Mouse (Mus musculus) cerebellum, adult 11-12 months (tissue): Measurements from ENCODE around the gene Diexf.

ENCODE experiments used
- DNase-seq: peaks from one replicate; pipeline ENCODE4 v3.0.0; 2022

Diexf gene

DNA sequence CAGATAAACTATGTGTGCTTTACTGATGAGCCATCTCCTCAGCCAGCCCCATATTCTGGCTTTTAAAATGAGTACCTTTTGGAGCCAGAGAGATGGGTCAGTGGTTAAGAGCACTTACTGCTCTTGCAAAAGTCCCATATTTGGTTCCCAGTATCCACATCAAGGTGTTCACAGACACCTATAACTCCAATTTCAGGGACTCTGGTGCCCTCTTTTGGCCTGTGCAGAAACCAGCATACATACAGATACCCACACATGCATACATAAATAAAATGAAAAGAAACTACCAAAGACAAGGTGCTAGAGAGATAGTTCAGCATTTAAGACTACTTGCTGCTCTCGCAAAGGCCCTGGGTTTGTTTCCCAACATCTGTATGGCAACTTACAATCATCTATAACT lies 46.1 kb downstream of the Diexf start:
- DNase-seq: no peak

DNA sequence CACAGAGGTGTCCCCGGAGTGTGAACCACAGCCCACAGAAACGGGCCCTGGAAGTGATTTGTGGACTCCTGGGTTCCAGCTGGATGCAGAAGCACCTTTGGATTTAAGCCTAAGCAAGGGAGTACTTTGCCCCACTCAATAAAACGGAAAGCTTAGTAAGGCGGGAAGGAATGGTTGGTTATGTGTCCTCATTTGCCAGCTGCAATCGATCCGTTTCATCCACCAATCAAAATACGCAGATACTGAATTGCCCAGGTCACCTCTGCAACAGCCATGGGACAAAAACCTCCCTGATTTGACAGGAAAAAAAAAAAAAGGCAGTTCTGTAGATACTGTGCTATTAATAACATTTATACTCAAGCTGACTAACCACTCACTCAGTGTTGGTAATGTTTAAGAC lies 47.0 kb downstream of the Diexf start:
- no peak for DNase-seq

GRCm38 (mm10) chr1:193082311-193082921 lies 47.7 kb downstream of the Diexf start:
- DNase-seq: no peak

DNA sequence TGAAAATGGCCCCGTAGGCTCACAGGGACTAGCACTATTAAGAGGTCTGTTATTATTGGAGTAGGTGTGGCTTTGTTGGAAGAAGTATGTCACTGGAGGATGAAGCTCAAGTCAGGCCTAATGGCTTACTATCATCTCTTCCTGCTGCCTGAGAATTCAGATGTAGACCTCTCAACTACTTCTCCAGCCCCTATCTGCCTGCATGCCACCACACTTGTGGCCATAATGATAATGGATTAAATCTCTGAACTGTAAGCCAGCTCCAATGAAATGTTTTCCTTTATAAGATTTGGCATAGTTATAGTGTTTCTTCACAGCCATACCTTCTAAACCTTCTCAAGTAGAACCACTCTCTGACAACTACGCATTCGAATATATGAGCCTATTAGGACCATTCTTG lies 67.5 kb downstream of the Diexf start:
- DNase-seq: no peak

DNA sequence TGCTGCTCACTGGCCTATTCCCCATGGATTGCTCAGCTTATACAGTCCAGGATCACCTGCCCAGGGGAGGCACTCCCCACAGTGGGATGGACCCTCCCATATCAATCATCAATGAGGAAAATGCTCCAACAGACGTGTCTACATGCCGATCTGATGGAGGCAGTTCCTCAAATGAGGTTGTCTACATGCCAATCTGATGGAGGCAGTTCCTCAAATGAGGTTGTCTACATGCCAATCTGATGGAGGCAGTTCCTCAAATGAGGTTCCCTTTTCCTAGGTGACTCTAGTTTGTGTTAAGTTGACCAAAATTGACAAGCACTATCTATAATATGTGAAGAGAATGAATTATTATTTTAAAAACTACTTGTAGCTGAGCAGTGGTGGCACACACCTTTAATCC lies 69.9 kb downstream of the Diexf start:
- no peak for DNase-seq

GRCm38 (mm10) chr1:193059596-193059995 lies 70.5 kb downstream of the Diexf start:
- DNase-seq: no peak

GRCm38 (mm10) chr1:193054401-193054800 lies 75.7 kb downstream of the Diexf start:
- DNase-seq: no peak

DNA sequence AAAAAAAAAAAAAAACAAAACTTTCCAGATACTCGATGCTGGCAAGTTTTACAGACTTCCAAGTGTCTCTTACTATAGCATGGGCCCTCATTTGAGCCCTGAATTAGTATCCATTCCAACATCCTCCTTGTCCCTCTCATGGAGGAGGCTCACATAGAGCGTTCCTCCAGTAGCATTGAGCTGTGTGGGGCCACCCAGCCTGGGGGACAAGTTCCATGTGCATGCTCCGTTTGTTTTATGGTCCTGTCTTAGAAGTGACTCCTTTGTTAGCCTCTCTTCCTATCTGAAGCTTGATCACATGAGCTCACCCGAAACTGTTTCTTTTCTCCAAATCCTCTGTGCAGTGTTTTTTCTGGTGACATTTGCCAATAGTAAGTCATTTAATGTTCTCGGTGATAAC lies 77.0 kb downstream of the Diexf start:
- DNase-seq: no peak

DNA sequence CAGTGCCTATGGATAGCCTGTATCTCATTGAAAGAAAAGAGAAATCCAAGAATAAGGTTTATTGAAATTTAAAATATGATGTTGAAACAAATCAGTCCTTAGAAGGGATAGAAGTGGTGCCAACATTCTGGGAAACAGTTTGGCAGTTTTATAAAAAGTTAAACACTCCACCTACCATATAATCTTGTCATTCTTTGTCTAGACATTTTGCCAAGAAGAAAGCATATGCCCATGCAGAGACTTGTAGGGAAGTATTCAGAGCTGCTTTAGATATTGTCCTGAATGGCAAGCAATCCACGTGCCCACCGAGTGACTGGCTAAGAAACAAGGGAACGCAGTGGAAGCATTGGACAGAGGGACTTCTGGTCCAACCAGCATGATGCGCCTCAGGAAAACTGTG lies 82.5 kb downstream of the Diexf start:
- DNase-seq: no peak

DNA sequence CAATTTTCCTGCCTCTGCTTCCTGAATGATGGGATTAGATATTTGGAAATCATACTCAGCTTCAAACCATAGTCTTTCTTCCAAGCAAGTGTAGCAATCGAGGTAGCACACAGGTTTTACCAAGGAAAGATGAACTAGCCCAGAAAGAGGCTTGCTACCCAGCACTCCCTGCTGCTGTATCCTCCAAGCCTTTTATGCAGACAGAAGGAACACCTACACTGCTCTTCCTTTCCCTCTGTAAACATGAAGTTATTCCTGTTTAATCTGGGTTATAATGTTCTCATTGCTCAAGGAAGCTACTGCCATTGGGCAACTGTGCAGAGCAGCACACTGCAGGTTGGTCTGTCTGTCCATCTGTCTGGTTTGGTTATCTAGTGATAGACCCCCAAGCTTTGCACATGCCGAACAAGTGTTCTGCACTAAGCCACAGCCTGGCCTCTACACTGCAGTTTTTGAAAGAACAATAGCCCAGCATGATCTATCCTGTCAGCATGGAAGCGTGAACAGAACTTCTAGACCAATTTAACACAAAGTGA lies 87.2 kb downstream of the Diexf start:
- no peak for DNase-seq
